Mouse (Mus musculus): Measurements from ENCODE around the gene Bmp3.

Gene Bmp3

GRCm38 (mm10) chr5:98854264-98854626 is at the start of gene Bmp3:
Bmp3 (plus strand) TSS chr5:98854415.
- no peak for DNase-seq (ENCODE audit: low read depth)

- DNase-seq (ENCODE audit: low read depth): no peak
These were observed 49.5 kb upstream of the Bmp3 start for GRCm38 (mm10) chr5:98804761-98805160.

- DNase-seq (ENCODE audit: low read depth): no peak
These were observed 47.7 kb upstream of the Bmp3 start for GRCm38 (mm10) chr5:98806492-98806891.

- DNase-seq (ENCODE audit: low read depth): no peak
These were observed 47.2 kb upstream of the Bmp3 start for GRCm38 (mm10) chr5:98807022-98807421.

GRCm38 (mm10) chr5:98807953-98808352 is 46.3 kb upstream of the Bmp3 start:
- DNase-seq (ENCODE audit: low read depth): no peak

- DNase-seq (ENCODE audit: low read depth): no peak
These were observed 41.8 kb upstream of the Bmp3 start for GRCm38 (mm10) chr5:98812380-98812779.

- no peak for DNase-seq (ENCODE audit: low read depth)
These were observed 38.9 kb upstream of the Bmp3 start for GRCm38 (mm10) chr5:98815269-98815668.

GRCm38 (mm10) chr5:98833760-98834159 is 20.5 kb upstream of the Bmp3 start:
- DNase-seq (ENCODE audit: low read depth): no peak

- DNase-seq (ENCODE audit: low read depth): no peak
These were observed 19.9 kb upstream of the Bmp3 start for GRCm38 (mm10) chr5:98834300-98834699.

- DNase-seq (ENCODE audit: low read depth): no peak
These were observed 11.5 kb upstream of the Bmp3 start for GRCm38 (mm10) chr5:98842600-98843310.

GRCm38 (mm10) chr5:98844664-98845063 is 9.6 kb upstream of the Bmp3 start:
- DNase-seq (ENCODE audit: low read depth): no peak

GRCm38 (mm10) chr5:98854627-98855564 is 681 bp downstream of the Bmp3 start:
- no peak for DNase-seq (ENCODE audit: low read depth)

- no peak for DNase-seq (ENCODE audit: low read depth)
These were observed 1.5 kb downstream of the Bmp3 start for GRCm38 (mm10) chr5:98855741-98856140.

GRCm38 (mm10) chr5:98856356-98856755 is 2.1 kb downstream of the Bmp3 start:
- DNase-seq (ENCODE audit: low read depth): no peak

- DNase-seq (ENCODE audit: low read depth): no peak
These were observed 9.7 kb downstream of the Bmp3 start for GRCm38 (mm10) chr5:98863891-98864290.

GRCm38 (mm10) chr5:98865146-98865545 is 10.9 kb downstream of the Bmp3 start:
- DNase-seq (ENCODE audit: low read depth): no peak

GRCm38 (mm10) chr5:98876056-98876455 is 21.8 kb downstream of the Bmp3 start:
- DNase-seq (ENCODE audit: low read depth): no peak

- DNase-seq (ENCODE audit: low read depth): no peak
These were observed 24.7 kb downstream of the Bmp3 start for GRCm38 (mm10) chr5:98878891-98879290.

- DNase-seq (ENCODE audit: low read depth): no peak
These were observed 27.9 kb downstream of the Bmp3 start for GRCm38 (mm10) chr5:98882096-98882495.

- DNase-seq (ENCODE audit: low read depth): no peak
These were observed 36.4 kb downstream of the Bmp3 start for GRCm38 (mm10) chr5:98890544-98891050.

GRCm38 (mm10) chr5:98894281-98894680 is 40.1 kb downstream of the Bmp3 start:
- no peak for DNase-seq (ENCODE audit: low read depth)

- no peak for DNase-seq (ENCODE audit: low read depth)
These were observed 43.7 kb downstream of the Bmp3 start for GRCm38 (mm10) chr5:98897946-98898345.

GRCm38 (mm10) chr5:98900926-98901325 is 46.7 kb downstream of the Bmp3 start:
- DNase-seq (ENCODE audit: low read depth): no peak
